ENCODE assay signal across 19 mouse cellular contexts in genomic region chr7:92383913-92384484, GRCm38 (mm10).
DNase-seq lines count a peak whose midpoint lies in the region; ATAC-seq and TF ChIP-seq lines count a peak whose summit lies in the region.
"Had no signal": no experiment of that assay in that cellular context is flagged by ENCODE, and none has a peak within 500 bp of the region (broad histone marks: within the 10 kb centered on the region; RNA-seq: fewer than 3 reads in every experiment).

No protein-coding gene starts in this region.

- peak; percentile 32 for DNase-seq in forebrain, postnatal 0 days
- no peak for DNase-seq in retina, embryonic 14.5 days (ENCODE audit: low spot score)
- DNase-seq: adrenal gland, postnatal 14 days; cerebellum, adult 2 months; cerebellum, postnatal 10 days; embryo, embryonic 11 days; gastrocnemius, adult 2 months; gastrocnemius, postnatal 25 days; kidney, adult 2 months had no signal

- H3K27ac ChIP-seq in forebrain, embryonic 13.5 days, result no peak overlapping the region
- H3K27ac ChIP-seq in forebrain, embryonic 12.5 days, result no peak overlapping the region
- no peak overlapping the region; the same call in 1 of the 2 replicates for H3K27ac ChIP-seq in midbrain, embryonic 16.5 days (ENCODE audit: low read length)
- H3K27ac ChIP-seq in midbrain, embryonic 15.5 days, result no peak overlapping the region
- H3K27ac ChIP-seq in forebrain, postnatal 0 days (ENCODE audit: low read depth, low read length), result 0 out of 2 replicates have a peak overlapping the region, but pooled peaks have one; percentile 50
- H3K27ac ChIP-seq: embryonic facial prominence, embryonic 12.5 days; gastrocnemius, adult 2 months had no signal

- no peak overlapping the region for H3K4me3 ChIP-seq in forebrain, embryonic 13.5 days
- H3K4me3 ChIP-seq in forebrain, embryonic 12.5 days (replicated peaks), result no peak overlapping the region
- no peak overlapping the region for H3K4me3 ChIP-seq in midbrain, embryonic 16.5 days (ENCODE audit: low read depth, low read length)
- no peak overlapping the region for H3K4me3 ChIP-seq in midbrain, embryonic 15.5 days
- H3K4me3 ChIP-seq in forebrain, postnatal 0 days (ENCODE audit: low read depth, low read length), result no peak overlapping the region
- H3K4me3 ChIP-seq: embryonic facial prominence, embryonic 12.5 days; gastrocnemius, adult 2 months; heart, embryonic 12.5 days had no signal

- H3K9me3 ChIP-seq in forebrain, embryonic 13.5 days (replicated peaks), result no peaks in the 10 kb centered on the region
- no peaks in the 10 kb centered on the region for H3K9me3 ChIP-seq in forebrain, embryonic 12.5 days
- H3K9me3 ChIP-seq in midbrain, embryonic 16.5 days (replicated peaks; ENCODE audit: control insufficient read depth, low read length, poor library complexity, severe bottlenecking), result no peaks in the 10 kb centered on the region
- no peaks in the 10 kb centered on the region for H3K9me3 ChIP-seq in midbrain, embryonic 15.5 days
- H3K9me3 ChIP-seq in forebrain, postnatal 0 days (ENCODE audit: low read length), result no peaks in the 10 kb centered on the region
- H3K9me3 ChIP-seq: embryonic facial prominence, embryonic 12.5 days; heart, embryonic 12.5 days had no signal

- WGBS in forebrain, embryonic 13.5 days, result 27% methylated on average over 5 of the region's 5 CpGs
- 42% methylated on average over 5 of the region's 5 CpGs for WGBS in forebrain, embryonic 12.5 days
- WGBS in midbrain, embryonic 16.5 days, result 35% methylated on average over 5 of the region's 5 CpGs
- WGBS in midbrain, embryonic 15.5 days, result 44% methylated on average over 5 of the region's 5 CpGs
- WGBS in forebrain, postnatal 0 days, result 14% methylated on average over 5 of the region's 5 CpGs

- no peak overlapping the region for H3K4me2 ChIP-seq in forebrain, embryonic 13.5 days
- H3K4me2 ChIP-seq in forebrain, embryonic 12.5 days, result no peak overlapping the region
- H3K4me2 ChIP-seq in midbrain, embryonic 16.5 days (ENCODE audit: low read length), result no peak overlapping the region
- no peak overlapping the region for H3K4me2 ChIP-seq in midbrain, embryonic 15.5 days
- no peak overlapping the region for H3K4me2 ChIP-seq in forebrain, postnatal 0 days (ENCODE audit: low read depth)
- H3K4me2 ChIP-seq: embryonic facial prominence, embryonic 12.5 days; heart, embryonic 12.5 days had no signal

- H3K27me3 ChIP-seq in forebrain, embryonic 13.5 days, result no peaks in the 10 kb centered on the region
- no peaks in the 10 kb centered on the region for H3K27me3 ChIP-seq in forebrain, embryonic 12.5 days
- H3K27me3 ChIP-seq in midbrain, embryonic 16.5 days (ENCODE audit: control insufficient read depth, insufficient read depth, low read depth, low read length), result no peaks in the 10 kb centered on the region
- no peaks in the 10 kb centered on the region for H3K27me3 ChIP-seq in midbrain, embryonic 15.5 days (replicated peaks)
- H3K27me3 ChIP-seq in forebrain, postnatal 0 days (ENCODE audit: insufficient read depth, low read length), result no peaks in the 10 kb centered on the region
- H3K27me3 ChIP-seq: CH12.LX; embryonic facial prominence, embryonic 12.5 days; heart, embryonic 12.5 days; Patski had no signal

- 0 out of 2 replicates have a peak, but pooled peaks have one; percentile 38 for ATAC-seq in forebrain, embryonic 13.5 days
- no peak for ATAC-seq in forebrain, embryonic 12.5 days (ENCODE audit: low FRiP score)
- ATAC-seq in midbrain, embryonic 16.5 days, result peak; percentile 54; the same call in 1 of the 2 replicates
- ATAC-seq in midbrain, embryonic 15.5 days (replicated peaks), result no peak
- ATAC-seq in forebrain, postnatal 0 days, result peak; percentile 79
- ATAC-seq: activated CD4-positive, CD25-positive, alpha-beta regulatory T cell, adult 4 months; intestine, embryonic 16.5 days; Patski had no signal

- peaks cover 6% of the 10 kb centered on the region; the same call in 1 of the 2 replicates for H3K4me1 ChIP-seq in forebrain, embryonic 13.5 days
- no peaks in the 10 kb centered on the region for H3K4me1 ChIP-seq in forebrain, embryonic 12.5 days
- H3K4me1 ChIP-seq in midbrain, embryonic 16.5 days (ENCODE audit: control insufficient read depth, insufficient read depth, low read length), result peaks cover 5% of the 10 kb centered on the region
- no peaks in the 10 kb centered on the region for H3K4me1 ChIP-seq in midbrain, embryonic 15.5 days
- H3K4me1 ChIP-seq in forebrain, postnatal 0 days (ENCODE audit: insufficient read depth), result peaks cover 8% of the 10 kb centered on the region; the same call in 1 of the 2 replicates
- H3K4me1 ChIP-seq: embryonic facial prominence, embryonic 12.5 days; heart, embryonic 12.5 days had no signal

- no peak for TF ChIP-seq CTCF in forebrain, postnatal 0 days (IDR thresholded peaks at IDR 0.05; ENCODE audit: low read depth)

- no peak overlapping the region for H3K9ac ChIP-seq in forebrain, embryonic 13.5 days
- no peak overlapping the region for H3K9ac ChIP-seq in forebrain, embryonic 12.5 days
- H3K9ac ChIP-seq in midbrain, embryonic 16.5 days (ENCODE audit: low read depth, low read length), result no peak overlapping the region
- no peak overlapping the region for H3K9ac ChIP-seq in midbrain, embryonic 15.5 days
- H3K9ac ChIP-seq in forebrain, postnatal 0 days, result no peak overlapping the region
- H3K9ac ChIP-seq: embryonic facial prominence, embryonic 12.5 days; heart, embryonic 12.5 days had no signal

- no peaks in the 10 kb centered on the region for H3K36me3 ChIP-seq in forebrain, embryonic 13.5 days (ENCODE audit: poor library complexity, severe bottlenecking)
- H3K36me3 ChIP-seq in forebrain, embryonic 12.5 days (replicated peaks), result no peaks in the 10 kb centered on the region
- H3K36me3 ChIP-seq in midbrain, embryonic 16.5 days (ENCODE audit: control insufficient read depth, insufficient read depth, low read length), result no peaks in the 10 kb centered on the region
- no peaks in the 10 kb centered on the region for H3K36me3 ChIP-seq in midbrain, embryonic 15.5 days (replicated peaks)
- no peaks in the 10 kb centered on the region for H3K36me3 ChIP-seq in forebrain, postnatal 0 days (ENCODE audit: insufficient read depth)
- H3K36me3 ChIP-seq: embryonic facial prominence, embryonic 12.5 days; heart, embryonic 12.5 days had no signal

Comparison
In these comparisons a context has a peak if more than half of its experiments do, and no peak if none do; other contexts are left out.
1. ATAC-seq: peak in forebrain, embryonic 13.5 days (single experiment), midbrain, embryonic 16.5 days (single experiment) and forebrain, postnatal 0 days (single experiment); none in forebrain, embryonic 12.5 days (single experiment) and midbrain, embryonic 15.5 days (single experiment).